Mouse (Mus musculus) bone marrow, adult 2 months (tissue): ENCODE data around the gene Plekhb2. TPM values are rescaled to one million over a fixed set of nuclear protein-coding genes. Genes with fewer than 3 reads are reported as not detected.

Experiments
- H3K27ac ChIP-seq: fragments of 200-500 bp; 2 replicates; pipeline ENCODE4 v1.5.1; 2012; ENCODE audit warnings: low read depth, mild to moderate bottlenecking, control low read depth, inconsistent platforms, low read length; ENCODE audit not compliant: control insufficient read depth, poor library complexity, insufficient read depth
- H3K4me1 ChIP-seq: fragments of 200-500 bp; 2 replicates; pipeline ENCODE4 v1.6.1; 2011; ENCODE audit warnings: low read length; ENCODE audit not compliant: control insufficient read depth, insufficient read depth
- H3K4me3 ChIP-seq: fragments of 200-500 bp; replicated peaks from 2 replicates; pipeline ENCODE3; 2011; ENCODE audit warnings: mild to moderate bottlenecking, low read depth, low read length, control low read depth; ENCODE audit not compliant: control insufficient read depth
- CTCF ChIP-seq: fragments of 200-500 bp; IDR thresholded peaks from 2 replicates; pipeline ENCODE4 v1.5.1; 2011; ENCODE audit warnings: low read length, control low read depth; ENCODE audit not compliant: control insufficient read depth, insufficient read depth
- POLR2A ChIP-seq: fragments of 200-500 bp; IDR thresholded peaks from 2 replicates; pipeline ENCODE4 v1.6.1; 2011; ENCODE audit warnings: low read depth, mild to moderate bottlenecking, control low read depth, low read length, borderline replicate concordance; ENCODE audit not compliant: control insufficient read depth
- WGBS: fragments of 180-500 bp; shearing (Covaris S2); methylation state at CpG from one replicate; pipeline ENCODE4 v1.1.7; 2018; 5-methylcytosine and 5-hydroxymethylcytosine counted together
- polyA plus RNA-seq: library from polyadenylated mRNA; stranded (reverse); fragments of >200 nt; gene quantifications from 2 replicates; pipeline ENCODE4 v1.2.4, GENCODE M21; 2011; ENCODE audit warnings: low replicate concordance; ENCODE audit not compliant: missing spikeins, insufficient read depth, insufficient read length

Plekhb2 gene
- polyA plus RNA-seq, 1 experiment, result 57.1 TPM

- WGBS, result 80% methylated on average over 11 of the region's 11 CpGs
- TF ChIP-seq POLR2A (no peak), CTCF (no peak)
Observed at GRCm38 (mm10) chr1:34852116-34852878, 2.5 kb downstream of the Plekhb2 start.

GRCm38 (mm10) chr1:34853786-34854185, 4.0 kb downstream of the Plekhb2 start:
- no peak overlapping the region for H3K4me3 ChIP-seq
- peaks cover 1% of the 10 kb centered on the region; the same call in 1 of the 2 replicates for H3K4me1 ChIP-seq
- H3K27ac ChIP-seq, result no peak overlapping the region
- 89% methylated on average over 2 of the region's 2 CpGs for WGBS
- TF ChIP-seq CTCF (no peak), POLR2A (no peak)

More at GRCm38 (mm10) chr1:34852116-34852878, 2.5 kb downstream of the Plekhb2 start:
- no peak overlapping the region for H3K4me3 ChIP-seq
- H3K27ac ChIP-seq, result no peak overlapping the region
- peaks cover 1% of the 10 kb centered on the region; the same call in 1 of the 2 replicates for H3K4me1 ChIP-seq

- no peak overlapping the region for H3K27ac ChIP-seq
- TF ChIP-seq CTCF, result no peak
- TF ChIP-seq POLR2A, result no peak
- peaks cover 1% of the 10 kb centered on the region; the same call in 1 of the 2 replicates for H3K4me1 ChIP-seq
- WGBS, result 76% methylated on average over 12 of the region's 12 CpGs
- no peak overlapping the region for H3K4me3 ChIP-seq
Observed at GRCm38 (mm10) chr1:34855056-34855739, 5.4 kb downstream of the Plekhb2 start.

- TF ChIP-seq CTCF (no peak), POLR2A (peak; percentile 24; the same call in 1 of the 2 replicates)
- Histone ChIP-seq H3K27ac (0 out of 2 replicates have a peak overlapping the region, but pooled peaks have one; percentile 1), H3K4me3 (no peak overlapping the region)
Observed at GRCm38 (mm10) chr1:34858671-34859070, 8.9 kb downstream of the Plekhb2 start.

GRCm38 (mm10) chr1:34859761-34860160, 10.0 kb downstream of the Plekhb2 start:
- H3K27ac ChIP-seq, result no peak overlapping the region
- WGBS, result 89% methylated on average over 3 of the region's 3 CpGs
- no peaks in the 10 kb centered on the region; the same call in 1 of the 2 replicates for H3K4me1 ChIP-seq
- no peak for TF ChIP-seq POLR2A
- no peak for TF ChIP-seq CTCF
- H3K4me3 ChIP-seq, result no peak overlapping the region

More at GRCm38 (mm10) chr1:34858671-34859070, 8.9 kb downstream of the Plekhb2 start:
- 13% methylated on average over 5 of the region's 5 CpGs for WGBS
- no peaks in the 10 kb centered on the region; the same call in 1 of the 2 replicates for H3K4me1 ChIP-seq

- H3K4me1 ChIP-seq, result no peaks in the 10 kb centered on the region; the same call in 1 of the 2 replicates
- H3K4me3 ChIP-seq, result no peak overlapping the region
- 85% methylated on average over 7 of the region's 7 CpGs for WGBS
- TF ChIP-seq CTCF (no peak), POLR2A (no peak)
- no peak overlapping the region for H3K27ac ChIP-seq
Observed at GRCm38 (mm10) chr1:34860205-34860604, 10.4 kb downstream of the Plekhb2 start.

GRCm38 (mm10) chr1:34862877-34863276, 13.1 kb downstream of the Plekhb2 start:
- Histone ChIP-seq H3K4me1 (no peaks in the 10 kb centered on the region; the same call in 1 of the 2 replicates), H3K4me3 (no peak overlapping the region), H3K27ac (no peak overlapping the region)
- no peak for TF ChIP-seq CTCF
- no peak for TF ChIP-seq POLR2A
- 90% methylated on average over 13 of the region's 13 CpGs for WGBS

- TF ChIP-seq CTCF, result no peak
- TF ChIP-seq POLR2A, result no peak
Observed at GRCm38 (mm10) chr1:34863323-34863722, 13.5 kb downstream of the Plekhb2 start.

More at GRCm38 (mm10) chr1:34863323-34863722, 13.5 kb downstream of the Plekhb2 start:
- Histone ChIP-seq H3K4me1 (no peaks in the 10 kb centered on the region; the same call in 1 of the 2 replicates), H3K4me3 (no peak overlapping the region), H3K27ac (no peak overlapping the region)
- WGBS, result 90% methylated on average over 7 of the region's 7 CpGs
